ENCODE assay signal across 7 mouse cellular contexts in the genomic region with DNA sequence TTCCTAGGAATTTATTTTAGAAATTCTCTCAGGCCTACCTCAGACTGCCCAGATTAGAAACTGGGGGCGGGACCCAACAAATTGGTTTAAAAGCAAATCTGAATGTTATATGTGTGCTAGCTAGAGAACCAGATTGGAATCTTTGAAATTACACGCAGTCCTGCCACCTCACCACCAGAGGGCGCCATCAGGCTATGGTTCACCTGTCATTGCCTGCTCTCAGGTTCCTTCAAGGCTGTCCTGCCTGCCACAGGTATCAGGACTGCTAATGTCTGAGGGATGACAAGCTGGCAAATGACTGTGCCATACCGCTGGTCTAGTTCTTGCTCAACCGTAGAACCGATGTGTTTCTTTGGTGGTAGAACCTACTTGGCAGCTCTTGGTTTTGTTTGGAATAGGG. TPM values are rescaled to one million over a fixed set of nuclear protein-coding genes. Genes with fewer than 3 reads are reported as not detected.
DNase-seq lines count a peak whose midpoint lies in the region; ATAC-seq and TF ChIP-seq lines count a peak whose summit lies in the region.

No protein-coding gene starts in this region.

- DNase-seq in ES-CJ7 (ENCODE audit: low read depth, low spot score) = peak; percentile 83
- peak; percentile 49 to 87 for DNase-seq in frontal cortex, adult 2 months (ENCODE audit: extremely low spot score in 1 of 2, low spot score in 1 of 2)
- peak; percentile 71 to 76 for DNase-seq in layer of hippocampus, postnatal 10 days (ENCODE audit: low spot score in 2 of 2)
- DNase-seq in lung, postnatal 4 days = peak; percentile 43 to 64

- H3K27me3 ChIP-seq in C2C12 (ENCODE audit: control insufficient read depth, insufficient read depth, insufficient read length) = peaks cover 4% of the 10 kb centered on the region
- no peaks in the 10 kb centered on the region for H3K27me3 ChIP-seq in small intestine, adult 2 months (ENCODE audit: control insufficient read depth, insufficient read depth, low read length)

- no peak overlapping the region for H3ac ChIP-seq in C2C12 (ENCODE audit: control insufficient read depth, insufficient read length, low read depth)

- H3K79me3 ChIP-seq in C2C12 (ENCODE audit: low read depth) = no peaks in the 10 kb centered on the region

- no peak overlapping the region for H3K27ac ChIP-seq in small intestine, adult 2 months (ENCODE audit: insufficient read depth, low read depth, low read length)

- TF ChIP-seq POLR2A in small intestine, adult 2 months (IDR thresholded peaks at IDR 0.05; ENCODE audit: low read depth, low read length) = no peak

- ATAC-seq in cerebellum, adult (ENCODE audit: insufficient number of reproducible peaks, low FRiP score, low TSS enrichment) = peak; percentile 58; the same call in 1 of the 2 replicates

- H3K4me3 ChIP-seq in C2C12 (ENCODE audit: insufficient read depth, poor library complexity, severe bottlenecking) = no peak overlapping the region
- no peak overlapping the region for H3K4me3 ChIP-seq in small intestine, adult 2 months (ENCODE audit: low read depth, low read length)

- 11% methylated on average over 6 of the region's 6 CpGs for WGBS in small intestine, adult 2 months

- H3K4me1 ChIP-seq in small intestine, adult 2 months (ENCODE audit: control insufficient read depth, insufficient read depth, insufficient read length, low read length) = peaks cover 2% of the 10 kb centered on the region; the same call in 1 of the 2 replicates

- no peaks in the 10 kb centered on the region for H3K36me3 ChIP-seq in C2C12 (ENCODE audit: control insufficient read depth, insufficient read depth)
- H3K36me3 ChIP-seq in small intestine, adult 2 months (ENCODE audit: control insufficient read depth, insufficient read depth, low read length) = no peaks in the 10 kb centered on the region

- peak; percentile 84 for TF ChIP-seq CTCF in C2C12 (IDR thresholded peaks at IDR 0.05; ENCODE audit: control insufficient read depth, insufficient read depth, insufficient read length)
- peak; percentile 91; the same call in 1 of the 2 replicates for TF ChIP-seq CTCF in small intestine, adult 2 months (IDR thresholded peaks at IDR 0.05; ENCODE audit: extremely low read depth, insufficient read length, insufficient replicate concordance, low read depth, low read length)

- H3K79me2 ChIP-seq in C2C12 (ENCODE audit: control insufficient read depth, insufficient read depth) = no peaks in the 10 kb centered on the region

TF ChIP-seq in C2C12, 6 proteins besides CTCF, POLR2A, EP300 and RAD21:
- TF ChIP-seq MAX (IDR thresholded peaks at IDR 0.05) (no peak), MYOD1 (IDR thresholded peaks at IDR 0.05; ENCODE audit: control insufficient read depth, insufficient read length, low read depth) (no peak), CEBPB (IDR thresholded peaks at IDR 0.05; ENCODE audit: low read depth) (no peak)
TF ChIP-seq in C2C12: peak in this region for 0.

RNA-seq across cellular contexts. Expression of gene Nppc, which starts 20.1 kb away (rescaled TPM):
- not detected for polyA plus RNA-seq in C2C12 (2012; fragmentation: generic; extraction: Trizol)
- 6.8 and 11.4 TPM in 2 replicates for polyA plus RNA-seq in frontal cortex, adult 2 months (2012; rRNA removed)
- 1 to 10 TPM; 8.1 to 8.9 TPM for total RNA-seq in layer of hippocampus, postnatal 10 days (2021)
- 0.18 TPM in 1 of 2 replicates, not detected in the other for polyA plus RNA-seq in small intestine, adult 2 months (2012; rRNA removed)

RNA-seq across cellular contexts. Expression of gene Dis3l2, which starts 53.3 kb away (rescaled TPM):
- 6.6 TPM for polyA plus RNA-seq in C2C12 (2012; fragmentation: generic; extraction: Trizol)
- polyA plus RNA-seq in frontal cortex, adult 2 months (2012; rRNA removed) = 21.7 and 22.7 TPM in 2 replicates
- total RNA-seq in layer of hippocampus, postnatal 10 days (2021) = 10 to 100 TPM; 27.6 to 28.7 TPM
- polyA plus RNA-seq in small intestine, adult 2 months (2012; rRNA removed) = 4.6 and 9.1 TPM in 2 replicates
